Mouse (Mus musculus) E14TG2a.4 (cell line): ENCODE measurements around the gene Hoxb1.

Experiments used
- CTCF ChIP-seq: conservative IDR thresholded peaks from 2 replicates; pipeline ENCODE4 v1.5.1; 2014; ENCODE audit warnings: low read length
- POU5F1 ChIP-seq: IDR thresholded peaks from 2 replicates; pipeline ENCODE4 v1.6.1; 2014; ENCODE audit warnings: low read length, borderline replicate concordance

DNA sequence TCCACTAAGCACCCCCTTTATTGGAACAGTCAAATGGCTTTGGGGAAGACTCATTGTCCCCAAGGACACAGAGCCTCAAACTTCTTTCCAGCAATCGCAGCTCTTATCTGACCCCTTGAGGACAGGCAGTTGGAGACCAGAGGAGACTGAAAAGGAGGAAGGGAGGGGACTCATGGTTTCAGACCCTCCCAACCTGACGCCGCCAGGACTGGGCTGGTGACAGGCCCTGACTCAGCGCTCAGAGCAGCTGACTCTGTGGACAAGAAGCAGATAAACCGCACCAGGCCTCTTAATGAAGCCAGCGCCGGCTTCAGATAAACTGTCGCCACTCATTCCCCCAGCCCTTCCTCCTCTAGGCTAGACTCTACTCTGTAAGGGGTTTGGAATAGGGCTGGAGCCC, 34.4 kb downstream of the Hoxb1 start:
- no peak for TF ChIP-seq POU5F1
- no peak for TF ChIP-seq CTCF
